Mouse (Mus musculus): Measurements from ENCODE around the gene Anapc4. TPM values are rescaled to one million over a fixed set of nuclear protein-coding genes. Genes with fewer than 3 reads are reported as not detected.

Anapc4 gene
- 0.13 and 0.26 TPM in 2 replicates for polyA plus RNA-seq (2012)

DNA sequence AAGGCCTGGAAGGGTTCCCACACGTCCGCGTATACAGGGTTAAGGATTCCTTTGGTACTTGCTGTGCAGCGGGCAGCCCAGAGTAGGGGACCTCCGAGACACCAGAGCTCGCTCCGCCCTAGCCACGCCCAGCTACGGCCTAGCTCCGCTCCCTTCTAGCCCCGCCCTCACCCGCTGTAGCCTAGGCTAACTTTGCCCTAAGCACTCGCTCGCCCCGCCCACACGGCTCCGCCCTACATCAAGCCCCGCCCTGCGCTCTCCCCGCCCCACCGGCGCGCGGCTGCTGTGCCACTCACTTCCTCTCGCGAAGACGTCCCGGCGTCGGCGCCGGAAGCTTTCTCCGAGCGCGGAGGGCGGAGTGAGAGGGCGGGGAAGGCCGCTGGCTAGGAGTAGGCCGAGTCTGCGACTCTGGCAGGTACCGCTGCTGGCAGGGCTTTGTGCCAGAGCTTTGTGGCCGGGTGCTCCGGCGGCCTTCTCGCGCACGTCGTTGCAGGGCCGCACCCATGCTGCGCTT, at the start of gene Anapc4:
Anapc4 (plus strand) TSS at position 252 of the 514 bp plus-strand sequence.
- Histone ChIP-seq H3K4me1 (ENCODE audit: control insufficient read depth) (peaks cover 32% of the 10 kb centered on the region), H3K4me3 (replicated peaks) (peak within 1 kb of the TSS; percentile 75), H3K9me3 (ENCODE audit: control insufficient read depth, low read length) (peaks cover 8% of the 10 kb centered on the region), H3K27me3 (ENCODE audit: control insufficient read depth) (no peaks in the 10 kb centered on the region), H3K36me3 (ENCODE audit: control insufficient read depth) (peaks cover 10% of the 10 kb centered on the region)
- TF ChIP-seq TAL1 (IDR thresholded peaks at IDR 0.05; ENCODE audit: low read length) = no peak
- no peak for TF ChIP-seq GATA1 (IDR thresholded peaks at IDR 0.05; ENCODE audit: low read length)

DNA sequence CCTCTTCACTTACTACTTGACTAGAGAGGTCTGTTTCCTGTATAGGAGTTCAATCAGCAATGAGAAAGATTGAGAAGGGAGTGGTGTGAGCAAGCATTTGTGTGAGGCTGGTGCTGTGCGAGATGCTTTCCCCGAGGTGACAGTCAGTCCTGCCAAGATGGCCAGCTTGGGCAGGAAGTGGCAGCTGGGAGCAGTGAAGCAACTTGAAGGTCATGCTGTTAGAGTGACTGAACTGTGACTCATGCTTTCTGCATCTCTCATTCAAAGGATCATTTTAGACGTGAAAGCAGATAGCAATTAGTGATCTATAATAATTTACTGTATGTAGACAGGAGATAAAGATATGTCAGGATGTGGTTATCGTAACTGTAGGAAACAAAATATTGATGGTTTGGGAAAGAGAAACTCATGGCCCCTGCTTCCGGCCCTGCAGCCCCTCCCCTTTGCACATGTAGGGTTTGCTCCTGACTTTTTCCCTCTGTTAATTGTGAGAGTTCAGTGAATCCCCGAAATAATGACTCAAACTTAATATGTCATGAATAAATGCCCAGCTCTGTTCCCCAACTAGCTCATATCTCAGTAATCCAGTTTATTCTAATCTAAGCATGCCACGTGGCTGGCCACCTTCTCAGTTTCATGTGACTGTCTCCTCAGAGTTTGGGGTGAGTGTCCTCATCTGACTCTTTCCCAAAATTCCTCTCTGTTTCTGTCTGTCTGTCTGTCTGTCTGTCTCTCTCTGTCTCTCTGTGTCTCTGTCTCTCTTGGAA, 47.1 kb upstream of the Anapc4 start:
- H3K4me3 ChIP-seq (replicated peaks) = no peak overlapping the region
- peaks cover 25% of the 10 kb centered on the region for H3K4me1 ChIP-seq (ENCODE audit: control insufficient read depth)
- H3K9me3 ChIP-seq (ENCODE audit: control insufficient read depth, low read length) = no peaks in the 10 kb centered on the region
- H3K36me3 ChIP-seq (ENCODE audit: control insufficient read depth) = peaks cover 43% of the 10 kb centered on the region
- no peaks in the 10 kb centered on the region for H3K27me3 ChIP-seq (ENCODE audit: control insufficient read depth)
- TF ChIP-seq TAL1 (IDR thresholded peaks at IDR 0.05; ENCODE audit: low read length) (no peak), GATA1 (IDR thresholded peaks at IDR 0.05; ENCODE audit: low read length) (no peak)

DNA sequence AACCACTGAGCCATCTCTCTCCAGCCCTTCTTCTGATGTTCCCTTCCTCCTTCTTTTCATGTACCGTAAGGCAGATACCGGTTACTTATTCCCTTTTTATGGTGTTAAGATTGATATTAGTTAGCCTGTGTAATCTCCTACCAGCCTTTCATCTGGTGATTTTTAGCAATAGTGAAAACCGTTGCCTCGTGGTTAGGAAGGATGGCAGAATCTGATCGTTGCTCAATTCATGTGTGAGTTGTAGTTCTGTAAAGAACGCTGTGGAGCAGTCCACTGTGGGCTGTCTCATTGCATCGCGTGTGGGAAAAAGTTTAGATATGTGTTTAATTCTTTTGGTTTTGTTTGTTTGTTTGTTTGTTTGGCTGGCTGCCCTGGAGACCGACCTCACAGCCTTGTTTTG, 40.6 kb upstream of the Anapc4 start:
- H3K27me3 ChIP-seq (ENCODE audit: control insufficient read depth) = no peaks in the 10 kb centered on the region
- TF ChIP-seq TAL1 (IDR thresholded peaks at IDR 0.05; ENCODE audit: low read length) (no peak), GATA1 (IDR thresholded peaks at IDR 0.05; ENCODE audit: low read length) (no peak)
- no peaks in the 10 kb centered on the region for H3K9me3 ChIP-seq (ENCODE audit: control insufficient read depth, low read length)
- H3K36me3 ChIP-seq (ENCODE audit: control insufficient read depth) = peaks cover 59% of the 10 kb centered on the region
- no peaks in the 10 kb centered on the region; the same call in 1 of the 2 replicates for H3K4me1 ChIP-seq (ENCODE audit: control insufficient read depth)
- H3K4me3 ChIP-seq (replicated peaks) = no peak overlapping the region

DNA sequence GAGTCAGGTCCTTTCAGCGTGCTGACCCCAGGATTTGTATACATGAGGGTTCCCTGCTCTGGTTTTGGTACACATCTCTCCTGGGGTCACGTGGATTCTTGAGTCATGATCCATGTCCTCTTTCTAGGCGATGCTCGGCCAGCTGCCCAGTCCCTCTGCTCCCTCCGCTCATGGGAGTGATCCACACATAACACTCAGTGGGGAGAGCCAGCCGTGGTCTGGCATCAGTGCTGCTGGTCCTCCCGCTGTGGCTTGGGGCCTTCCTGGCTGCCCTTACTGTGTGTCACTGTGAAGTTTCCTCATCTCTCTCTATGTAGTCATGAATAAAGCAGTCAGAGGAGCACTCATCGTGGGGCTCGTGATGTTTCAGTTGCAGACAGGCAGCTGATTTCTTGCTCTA, 39.7 kb upstream of the Anapc4 start:
- no peak for TF ChIP-seq TAL1 (IDR thresholded peaks at IDR 0.05; ENCODE audit: low read length)
- no peak for TF ChIP-seq GATA1 (IDR thresholded peaks at IDR 0.05; ENCODE audit: low read length)
- no peak overlapping the region for H3K4me3 ChIP-seq (replicated peaks)
- peaks cover 59% of the 10 kb centered on the region for H3K36me3 ChIP-seq (ENCODE audit: control insufficient read depth)

DNA sequence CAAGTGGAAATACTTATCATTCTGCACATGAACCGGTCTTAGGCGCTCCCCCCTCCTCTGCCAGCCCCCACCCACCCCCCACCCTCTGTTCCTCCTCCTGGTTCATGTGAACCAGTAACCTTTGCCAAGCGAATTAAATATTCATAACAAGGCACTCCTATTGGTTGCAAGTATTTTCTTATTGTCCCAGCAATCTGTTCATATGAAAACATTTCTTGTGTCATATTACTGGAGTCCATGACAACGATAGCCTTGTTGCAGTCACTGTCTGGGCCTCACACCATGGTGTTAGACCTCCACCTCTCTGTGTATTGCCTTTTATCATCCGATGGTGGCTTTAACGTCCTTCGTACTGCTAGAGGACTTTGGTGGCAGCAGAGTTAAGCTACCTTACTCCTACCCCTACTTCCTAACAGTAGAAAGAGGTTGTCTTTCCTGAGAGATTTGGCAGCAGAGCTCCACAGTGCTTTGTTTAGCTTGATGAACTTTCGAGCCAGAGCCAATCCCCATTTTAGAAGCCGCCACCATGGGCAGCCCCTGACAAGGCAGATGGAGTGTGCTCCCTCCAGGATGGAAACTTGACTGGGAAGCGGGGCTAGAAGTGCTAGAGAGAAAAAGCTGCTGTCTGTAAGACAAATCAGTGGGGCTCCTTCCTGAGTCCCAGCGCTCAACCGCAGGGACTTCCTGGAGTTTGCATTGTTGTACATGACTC, 34.4 kb upstream of the Anapc4 start:
- Histone ChIP-seq H3K27me3 (ENCODE audit: control insufficient read depth) (no peaks in the 10 kb centered on the region), H3K4me1 (ENCODE audit: control insufficient read depth) (peaks cover 5% of the 10 kb centered on the region), H3K4me3 (replicated peaks) (no peak overlapping the region), H3K36me3 (ENCODE audit: control insufficient read depth) (peaks cover 62% of the 10 kb centered on the region), H3K9me3 (ENCODE audit: control insufficient read depth, low read length) (no peaks in the 10 kb centered on the region)
- TF ChIP-seq GATA1 (IDR thresholded peaks at IDR 0.05; ENCODE audit: low read length) = no peak

More for the DNA sequence above, 39.7 kb upstream of the Anapc4 start:
- no peaks in the 10 kb centered on the region for H3K9me3 ChIP-seq (ENCODE audit: control insufficient read depth, low read length)
- no peaks in the 10 kb centered on the region for H3K27me3 ChIP-seq (ENCODE audit: control insufficient read depth)
- H3K4me1 ChIP-seq (ENCODE audit: control insufficient read depth) = no peaks in the 10 kb centered on the region; the same call in 1 of the 2 replicates

DNA sequence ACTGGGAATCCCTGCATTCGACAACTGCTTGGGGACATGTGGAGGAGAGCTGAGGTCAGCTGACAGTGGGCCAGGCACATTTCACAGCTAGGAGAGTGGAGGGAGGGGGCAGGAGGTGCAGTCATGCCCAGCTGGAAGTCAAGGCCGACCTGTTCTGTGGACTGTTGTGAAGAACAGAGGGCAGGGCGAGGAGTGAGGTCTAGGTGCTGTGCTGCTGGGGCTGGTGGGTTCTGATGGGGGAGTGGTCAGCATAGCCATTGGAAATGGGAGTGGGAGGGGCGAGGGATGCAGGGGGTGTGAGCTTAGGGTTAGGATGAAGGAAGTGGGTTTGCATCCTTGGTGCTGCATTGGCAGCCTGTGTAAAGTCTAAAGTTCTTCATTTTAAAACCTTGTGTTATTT, 28.0 kb upstream of the Anapc4 start:
- H3K27me3 ChIP-seq (ENCODE audit: control insufficient read depth) = no peaks in the 10 kb centered on the region
- H3K9me3 ChIP-seq (ENCODE audit: control insufficient read depth, low read length) = no peaks in the 10 kb centered on the region
- H3K36me3 ChIP-seq (ENCODE audit: control insufficient read depth) = peaks cover 64% of the 10 kb centered on the region
- TF ChIP-seq GATA1 (IDR thresholded peaks at IDR 0.05; ENCODE audit: low read length) = no peak
- no peak for TF ChIP-seq TAL1 (IDR thresholded peaks at IDR 0.05; ENCODE audit: low read length)
- no peak overlapping the region for H3K4me3 ChIP-seq (replicated peaks)
- H3K4me1 ChIP-seq (ENCODE audit: control insufficient read depth) = no peaks in the 10 kb centered on the region

DNA sequence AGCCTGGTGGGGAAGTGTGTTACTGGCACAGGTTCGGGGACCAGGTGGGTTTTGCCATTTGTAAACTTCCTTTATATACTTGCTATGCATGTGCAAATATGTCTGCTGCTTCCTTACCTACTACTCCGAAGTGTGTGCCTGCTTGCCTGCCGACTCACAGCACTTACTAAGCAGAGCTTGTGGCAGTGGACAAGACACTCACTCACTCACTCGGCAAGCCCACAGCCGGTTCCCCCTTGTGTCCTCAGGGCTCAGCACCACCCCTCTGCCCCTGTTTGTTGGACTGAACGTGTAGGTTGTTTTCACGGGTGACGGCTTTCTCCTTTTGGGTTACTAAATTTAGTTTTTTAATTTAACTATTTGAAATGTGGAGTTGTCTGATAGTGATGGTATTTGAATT, 27.5 kb upstream of the Anapc4 start:
- H3K36me3 ChIP-seq (ENCODE audit: control insufficient read depth) = peaks cover 69% of the 10 kb centered on the region
- H3K9me3 ChIP-seq (ENCODE audit: control insufficient read depth, low read length) = no peaks in the 10 kb centered on the region
- H3K4me3 ChIP-seq (replicated peaks) = no peak overlapping the region
- no peaks in the 10 kb centered on the region for H3K4me1 ChIP-seq (ENCODE audit: control insufficient read depth)
- H3K27me3 ChIP-seq (ENCODE audit: control insufficient read depth) = no peaks in the 10 kb centered on the region
- TF ChIP-seq GATA1 (IDR thresholded peaks at IDR 0.05; ENCODE audit: low read length) = no peak
- TF ChIP-seq TAL1 (IDR thresholded peaks at IDR 0.05; ENCODE audit: low read length) = no peak

DNA sequence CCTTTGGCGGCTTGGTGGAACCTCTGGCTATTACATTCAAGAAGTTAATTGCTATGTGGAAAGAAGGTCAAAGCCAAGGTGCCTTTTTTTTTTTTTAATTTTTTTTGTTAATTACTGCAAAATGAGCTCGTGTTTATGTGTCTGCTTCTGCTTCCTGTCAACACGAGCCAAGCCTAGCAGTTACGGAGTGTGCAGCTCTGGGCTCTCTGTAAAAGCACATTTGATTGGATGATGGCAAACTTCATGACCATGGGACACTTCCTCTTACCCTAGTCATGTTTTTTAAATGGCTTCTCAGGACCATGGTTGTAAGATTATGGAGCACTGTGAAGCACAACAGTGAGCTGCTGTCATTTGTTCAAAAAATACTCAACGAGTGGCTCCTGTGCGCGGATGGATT, 26.8 kb upstream of the Anapc4 start:
- Histone ChIP-seq H3K9me3 (ENCODE audit: control insufficient read depth, low read length) (no peaks in the 10 kb centered on the region), H3K4me1 (ENCODE audit: control insufficient read depth) (no peaks in the 10 kb centered on the region), H3K36me3 (ENCODE audit: control insufficient read depth) (peaks cover 67% of the 10 kb centered on the region), H3K27me3 (ENCODE audit: control insufficient read depth) (no peaks in the 10 kb centered on the region), H3K4me3 (replicated peaks) (no peak overlapping the region)
- TF ChIP-seq GATA1 (IDR thresholded peaks at IDR 0.05; ENCODE audit: low read length) (no peak), TAL1 (IDR thresholded peaks at IDR 0.05; ENCODE audit: low read length) (no peak)

DNA sequence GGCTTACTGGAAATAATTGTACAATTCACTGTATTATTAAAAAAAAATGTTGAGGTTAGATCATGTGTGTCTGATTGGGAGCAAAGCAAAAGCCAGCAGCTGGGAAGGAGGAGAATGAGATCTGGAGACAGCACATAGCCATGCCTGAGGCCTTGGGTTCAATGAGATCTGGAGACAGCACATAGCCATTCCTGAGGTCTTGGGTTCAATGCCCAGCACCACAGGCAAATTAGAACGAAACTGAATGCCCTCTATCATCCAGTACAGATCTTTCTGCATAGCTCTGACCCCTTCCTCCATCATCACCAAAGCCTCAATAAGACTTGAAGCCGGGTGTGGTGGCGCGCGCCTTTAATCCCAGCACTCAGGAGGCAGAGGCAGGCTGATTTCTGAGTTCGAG, 23.4 kb upstream of the Anapc4 start:
- Histone ChIP-seq H3K4me1 (ENCODE audit: control insufficient read depth) (no peaks in the 10 kb centered on the region), H3K27me3 (ENCODE audit: control insufficient read depth) (no peaks in the 10 kb centered on the region), H3K4me3 (replicated peaks) (no peak overlapping the region), H3K9me3 (ENCODE audit: control insufficient read depth, low read length) (no peaks in the 10 kb centered on the region), H3K36me3 (ENCODE audit: control insufficient read depth) (peaks cover 73% of the 10 kb centered on the region)
- TF ChIP-seq GATA1 (IDR thresholded peaks at IDR 0.05; ENCODE audit: low read length) (no peak), TAL1 (IDR thresholded peaks at IDR 0.05; ENCODE audit: low read length) (no peak)
